Mouse (Mus musculus) lung, embryonic 14.5 days (tissue): ENCODE results near the gene Khk. TPM values are rescaled to one million over a fixed set of nuclear protein-coding genes. Genes with fewer than 3 reads are reported as not detected.

Source experiments
- ATAC-seq: fragments of 200-750 bp; cut with Nextera tagmentation; 2 replicates; pipeline ENCODE4 v1.8.0; 2017; ENCODE audit warnings: mild to moderate bottlenecking, moderate TSS enrichment, moderate library complexity; ENCODE audit not compliant: insufficient read depth
- DNase-seq: peaks from one replicate; pipeline ENCODE4 v3.0.0-alpha.2; 2015
- H3K27ac ChIP-seq: fragments of 300-500 bp; sonication (generic); 2 replicates; pipeline ENCODE4 v1.5.1; 2014; ENCODE audit warnings: low read depth, mild to moderate bottlenecking, moderate library complexity
- H3K27me3 ChIP-seq: fragments of 300-500 bp; sonication (generic); 2 replicates; pipeline ENCODE4 v1.6.1; 2014; ENCODE audit warnings: low read length, control low read depth; ENCODE audit not compliant: insufficient read depth
- H3K36me3 ChIP-seq: fragments of 300-500 bp; sonication (generic); 2 replicates; pipeline ENCODE4 v1.6.1; 2014; ENCODE audit warnings: control low read depth; ENCODE audit not compliant: insufficient read depth
- H3K4me1 ChIP-seq: fragments of 300-500 bp; sonication (generic); 2 replicates; pipeline ENCODE4 v1.6.1; 2014; ENCODE audit warnings: antibody characterized with exemption, control low read depth; ENCODE audit not compliant: insufficient read depth
- H3K4me2 ChIP-seq: fragments of 300-500 bp; sonication (generic); 2 replicates; pipeline ENCODE4 v1.6.1; 2014; ENCODE audit warnings: mild to moderate bottlenecking
- H3K4me3 ChIP-seq: fragments of 300-500 bp; sonication (generic); 2 replicates; pipeline ENCODE4 v1.5.1; 2014; ENCODE audit warnings: low read depth, low read length
- H3K9ac ChIP-seq: fragments of 300-500 bp; sonication (generic); 2 replicates; pipeline ENCODE4 v1.6.1; 2014
- H3K9me3 ChIP-seq: fragments of 300-500 bp; sonication (generic); 2 replicates; pipeline ENCODE4 v1.6.1; 2016; ENCODE audit warnings: low read depth, low read length, control low read depth
- CTCF ChIP-seq: IDR thresholded peaks from 2 replicates; pipeline ENCODE4 v1.5.1; 2016; ENCODE audit warnings: antibody characterized with exemption, low read depth
- WGBS: fragments of 180-500 bp; shearing (Covaris S2); extraction: QIAGEN DNeasy Blood & Tissue Kit; methylation state at CpG from one replicate; pipeline ENCODE4 v1.1.7; 2014; 5-methylcytosine and 5-hydroxymethylcytosine counted together
- polyA plus RNA-seq: library from polyadenylated mRNA; unstranded; fragments of >200 nt; fragmentation: Nextera tagmentation; extraction: Ambion mirVana; gene quantifications from 2 replicates; pipeline ENCODE4 v1.2.1, GENCODE M21; 2014

Khk gene
- polyA plus RNA-seq, 1 experiment from 2014 or later: 15.0 TPM

DNA sequence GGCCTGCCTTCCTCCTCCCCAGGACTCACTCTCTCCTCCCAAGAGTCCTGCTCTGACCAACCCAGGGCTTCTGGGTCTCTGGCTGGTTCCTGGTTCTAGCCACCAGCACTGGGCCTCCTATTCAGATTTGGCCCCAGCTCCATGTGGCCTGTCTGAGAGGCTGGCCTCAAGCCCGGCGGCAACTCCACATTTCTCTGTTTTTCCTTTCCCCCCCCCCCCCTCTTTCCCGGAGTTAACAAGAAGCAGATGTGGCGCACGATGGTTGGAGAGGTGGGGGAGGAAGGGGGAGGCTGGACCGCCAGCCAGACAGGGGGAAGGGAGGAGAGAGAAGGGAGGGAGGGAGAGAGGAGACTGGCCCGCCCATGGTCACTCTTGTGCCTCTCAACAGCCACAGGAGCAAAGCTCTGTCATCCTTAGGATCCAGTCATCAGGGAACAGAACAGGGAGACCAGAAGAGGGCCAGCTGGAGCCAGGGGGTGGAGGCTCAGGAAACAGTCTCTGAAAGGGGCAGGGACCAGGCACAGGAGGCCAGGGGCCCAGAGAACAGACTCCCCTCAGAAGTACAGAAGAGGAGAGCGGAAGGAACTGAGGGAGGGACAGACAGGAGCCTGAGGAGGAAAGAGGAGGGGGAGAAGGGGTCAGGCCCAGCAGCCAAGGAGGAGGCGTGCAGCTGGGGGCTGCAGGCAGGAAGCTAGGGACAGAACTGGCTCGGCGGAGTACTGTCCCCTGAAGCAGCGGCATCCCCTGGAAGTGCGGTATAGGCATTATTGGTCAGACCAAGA, 8.0 kb upstream of the Khk start, which contains the start of gene Emilin1:
Emilin1 (plus strand) TSS at position 343 of the 782 bp plus-strand sequence.
- Histone ChIP-seq H3K27ac (peak within 1 kb of the TSS; percentile 98), H3K4me2 (peak within 1 kb of the TSS; percentile 93), H3K9me3 (no peaks in the 10 kb centered on the region), H3K9ac (peak within 1 kb of the TSS; percentile 79), H3K4me3 (peak within 1 kb of the TSS; percentile 63), H3K4me1 (peaks cover 22% of the 10 kb centered on the region), H3K27me3 (no peaks in the 10 kb centered on the region), H3K36me3 (peaks cover 19% of the 10 kb centered on the region)
- 0 out of 2 replicates have a peak, but pooled peaks have one; percentile 15 for TF ChIP-seq CTCF
- 6% methylated on average over 13 of the region's 13 CpGs for WGBS
- peak; percentile 90 for DNase-seq
- ATAC-seq: peak; percentile 87

- 24% methylated on average over 7 of the region's 7 CpGs for WGBS
- peaks cover 18% of the 10 kb centered on the region for H3K4me1 ChIP-seq
- no peak for ATAC-seq
These were observed 7.1 kb upstream of the Khk start for GRCm38 (mm10) chr5:30914101-30914635.

DNA sequence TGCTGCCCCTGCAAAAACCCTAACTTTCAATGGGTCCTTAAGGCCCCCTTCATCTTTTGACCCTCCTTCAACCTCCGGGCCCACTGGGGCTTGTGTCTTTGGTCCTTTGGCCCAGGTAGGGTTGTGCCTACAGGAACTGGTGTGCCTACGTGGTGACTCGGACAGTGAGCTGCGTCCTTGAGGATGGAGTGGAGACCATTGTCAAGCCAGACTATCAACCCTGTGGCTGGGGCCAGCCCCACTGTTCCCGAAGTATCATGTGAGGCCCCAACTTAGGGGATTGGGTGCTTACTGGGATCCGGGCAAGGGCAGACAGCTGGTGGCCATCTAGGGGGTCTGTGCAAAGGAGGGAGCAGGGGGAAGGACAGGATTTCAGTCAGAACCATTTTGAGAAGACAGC, 6.4 kb upstream of the Khk start:
- peak overlapping the region; percentile 93 for H3K4me2 ChIP-seq
- no peak for TF ChIP-seq CTCF
- peak overlapping the region; percentile 79 for H3K9ac ChIP-seq
- H3K36me3 ChIP-seq: peaks cover 33% of the 10 kb centered on the region
- H3K4me1 ChIP-seq: peaks cover 13% of the 10 kb centered on the region
- WGBS: 40% methylated on average over 6 of the region's 6 CpGs
- no peaks in the 10 kb centered on the region for H3K27me3 ChIP-seq
- ATAC-seq: no peak
- DNase-seq: no peak
- H3K4me3 ChIP-seq: peak overlapping the region; percentile 63
- H3K27ac ChIP-seq: peak overlapping the region; percentile 98
- no peaks in the 10 kb centered on the region for H3K9me3 ChIP-seq

More at GRCm38 (mm10) chr5:30914101-30914635, 7.1 kb upstream of the Khk start:
- Histone ChIP-seq H3K9me3 (no peaks in the 10 kb centered on the region), H3K4me2 (peak overlapping the region; percentile 93), H3K27ac (peak overlapping the region; percentile 98), H3K9ac (peak overlapping the region; percentile 79), H3K4me3 (peak overlapping the region; percentile 63), H3K36me3 (peaks cover 28% of the 10 kb centered on the region), H3K27me3 (no peaks in the 10 kb centered on the region)
- DNase-seq: peak; percentile 21
- no peak for TF ChIP-seq CTCF

- no peak for DNase-seq
- Histone ChIP-seq H3K9ac (peak overlapping the region; percentile 79), H3K4me3 (peak overlapping the region; percentile 63), H3K4me2 (peak overlapping the region; percentile 93), H3K27me3 (no peaks in the 10 kb centered on the region), H3K27ac (peak overlapping the region; percentile 98), H3K4me1 (peaks cover 13% of the 10 kb centered on the region), H3K9me3 (no peaks in the 10 kb centered on the region), H3K36me3 (peaks cover 39% of the 10 kb centered on the region)
- no peak for TF ChIP-seq CTCF
- peak; percentile 2; the same call in 1 of the 2 replicates for ATAC-seq
- WGBS: 28% methylated on average over 9 of the region's 9 CpGs
These were observed 5.8 kb upstream of the Khk start for GRCm38 (mm10) chr5:30915456-30915855.

GRCm38 (mm10) chr5:30915974-30916433, 5.2 kb upstream of the Khk start:
- Histone ChIP-seq H3K27me3 (no peaks in the 10 kb centered on the region), H3K4me1 (peaks cover 13% of the 10 kb centered on the region), H3K4me2 (peak overlapping the region; percentile 93), H3K36me3 (peaks cover 45% of the 10 kb centered on the region), H3K9me3 (no peaks in the 10 kb centered on the region), H3K9ac (0 out of 2 replicates have a peak overlapping the region, but pooled peaks have one; percentile 6), H3K27ac (peak overlapping the region; percentile 67; the same call in 1 of the 2 replicates), H3K4me3 (peak overlapping the region; percentile 63)
- TF ChIP-seq CTCF: peak; percentile 82
- 4% methylated on average over 7 of the region's 7 CpGs for WGBS
- DNase-seq: peak; percentile 98
- peak; percentile 53 for ATAC-seq

DNA sequence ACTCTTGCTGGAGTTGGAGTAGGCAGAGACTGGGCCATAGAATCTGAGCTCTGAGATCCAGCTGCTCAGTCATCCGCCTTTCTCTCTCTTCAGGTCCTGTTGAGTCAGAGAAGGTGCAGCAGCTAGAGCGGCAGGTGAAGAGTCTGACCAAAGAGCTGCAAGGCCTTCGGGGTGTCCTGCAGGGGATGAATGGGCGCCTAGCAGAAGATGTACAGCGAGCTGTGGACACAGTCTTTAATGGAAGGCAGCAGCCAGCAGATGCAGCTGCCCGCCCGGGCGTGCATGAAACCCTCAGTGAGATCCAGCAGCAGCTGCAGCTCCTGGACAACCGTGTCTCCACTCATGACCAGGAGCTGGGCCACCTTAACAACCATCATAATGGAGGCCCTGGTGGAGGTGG, 4.4 kb upstream of the Khk start:
- WGBS: 92% methylated on average over 9 of the region's 9 CpGs
- no peak for ATAC-seq
- DNase-seq: no peak
- Histone ChIP-seq H3K27me3 (no peaks in the 10 kb centered on the region), H3K27ac (peak overlapping the region; percentile 20; the same call in 1 of the 2 replicates), H3K4me3 (no peak overlapping the region), H3K9ac (no peak overlapping the region), H3K4me1 (peaks cover 16% of the 10 kb centered on the region), H3K36me3 (peaks cover 45% of the 10 kb centered on the region), H3K9me3 (no peaks in the 10 kb centered on the region), H3K4me2 (peak overlapping the region; percentile 93; the same call in 1 of the 2 replicates)
- no peak for TF ChIP-seq CTCF

DNA sequence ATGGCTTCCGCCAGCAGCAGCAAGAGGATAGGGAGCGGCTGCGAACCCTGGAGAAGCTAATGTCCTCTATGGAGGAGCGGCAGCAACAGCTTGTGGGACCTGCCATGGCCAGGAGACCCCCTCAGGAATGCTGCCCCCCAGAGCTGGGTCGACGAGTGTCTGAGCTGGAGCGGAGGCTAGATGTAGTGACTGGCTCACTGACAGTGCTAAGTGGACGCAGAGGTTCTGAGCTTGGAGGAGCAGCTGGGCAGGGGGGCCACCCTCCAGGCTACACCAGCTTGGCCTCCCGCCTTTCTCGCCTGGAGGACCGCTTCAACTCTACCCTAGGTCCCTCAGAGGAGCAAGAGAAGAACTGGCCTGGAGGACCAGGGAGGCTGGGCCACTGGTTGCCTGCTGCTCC, 3.9 kb upstream of the Khk start:
- H3K36me3 ChIP-seq: peaks cover 45% of the 10 kb centered on the region
- no peak overlapping the region for H3K4me2 ChIP-seq
- H3K9ac ChIP-seq: 0 out of 2 replicates have a peak overlapping the region, but pooled peaks have one; percentile 2
- 84% methylated on average over 11 of the region's 11 CpGs for WGBS
- H3K4me1 ChIP-seq: peaks cover 15% of the 10 kb centered on the region
- ATAC-seq: no peak
- H3K4me3 ChIP-seq: no peak overlapping the region
- no peak for DNase-seq
- no peak overlapping the region for H3K27ac ChIP-seq
- no peaks in the 10 kb centered on the region for H3K27me3 ChIP-seq
- H3K9me3 ChIP-seq: no peaks in the 10 kb centered on the region
- TF ChIP-seq CTCF: no peak
